ENCODE assay signal across 8 mouse cellular contexts in genomic region chr1:82287776-82288325, GRCm38 (mm10). TPM values are rescaled to one million over a fixed set of nuclear protein-coding genes. Genes with fewer than 3 reads are reported as not detected.
DNase-seq lines count a peak whose midpoint lies in the region; ATAC-seq and TF ChIP-seq lines count a peak whose summit lies in the region.

No protein-coding gene starts in this region.

- TF ChIP-seq CTCF in lung, adult 2 months (IDR thresholded peaks at IDR 0.05; ENCODE audit: insufficient read depth, low read length) = no peak
- no peak for TF ChIP-seq CTCF in thymus, adult 2 months (IDR thresholded peaks at IDR 0.05; ENCODE audit: borderline replicate concordance, control insufficient read depth, extremely low read depth, insufficient read depth, low read length, poor library complexity)

- peak overlapping the region; percentile 67; the same call in 1 of the 2 replicates for H3K9ac ChIP-seq in forebrain, embryonic 14.5 days (ENCODE audit: low read length)
- H3K9ac ChIP-seq in hindbrain, embryonic 13.5 days = peak overlapping the region; percentile 91
- H3K9ac ChIP-seq in midbrain, embryonic 11.5 days (ENCODE audit: low read length) = no peak overlapping the region; the same call in 1 of the 2 replicates

- no peak for TF ChIP-seq POLR2A in lung, adult 2 months (IDR thresholded peaks at IDR 0.05; ENCODE audit: borderline replicate concordance, extremely low read depth, low read depth, low read length)
- no peak for TF ChIP-seq POLR2A in thymus, adult 2 months (IDR thresholded peaks at IDR 0.05; ENCODE audit: control insufficient read depth, extremely low read depth, insufficient read depth, low read length, poor library complexity)

- peak overlapping the region; percentile 63 for H3K4me3 ChIP-seq in lung, adult 2 months (replicated peaks; ENCODE audit: extremely low read depth, low read depth, low read length)
- peak overlapping the region; percentile 74 for H3K4me3 ChIP-seq in forebrain, embryonic 14.5 days (ENCODE audit: low read depth, low read length)
- peak overlapping the region; percentile 75 for H3K4me3 ChIP-seq in hindbrain, embryonic 13.5 days
- peak overlapping the region; percentile 23 for H3K4me3 ChIP-seq in midbrain, embryonic 11.5 days (ENCODE audit: low read depth, low read length)
- H3K4me3 ChIP-seq in thymus, adult 2 months (ENCODE audit: control insufficient read depth, insufficient read depth, low read length) = no peak overlapping the region

- WGBS in lung, adult 2 months = 68% methylated on average over 16 of the region's 16 CpGs
- WGBS in forebrain, embryonic 14.5 days = 92% methylated on average over 16 of the region's 16 CpGs
- WGBS in hindbrain, embryonic 13.5 days = 90% methylated on average over 16 of the region's 16 CpGs
- 87% methylated on average over 16 of the region's 16 CpGs for WGBS in midbrain, embryonic 11.5 days
- 93% methylated on average over 16 of the region's 16 CpGs for WGBS in thymus, adult 2 months

- H3K27me3 ChIP-seq in forebrain, embryonic 14.5 days (replicated peaks; ENCODE audit: control insufficient read depth, insufficient read depth, low read length) = no peaks in the 10 kb centered on the region
- no peaks in the 10 kb centered on the region for H3K27me3 ChIP-seq in hindbrain, embryonic 13.5 days
- no peaks in the 10 kb centered on the region for H3K27me3 ChIP-seq in midbrain, embryonic 11.5 days (ENCODE audit: control insufficient read depth, insufficient read depth, low read length)
- H3K27me3 ChIP-seq in thymus, adult 2 months (ENCODE audit: control insufficient read depth, insufficient read depth, low read length) = peaks cover 23% of the 10 kb centered on the region

- no peaks in the 10 kb centered on the region for H3K9me3 ChIP-seq in forebrain, embryonic 14.5 days (replicated peaks; ENCODE audit: control insufficient read depth, low read length)
- no peaks in the 10 kb centered on the region for H3K9me3 ChIP-seq in hindbrain, embryonic 13.5 days
- H3K9me3 ChIP-seq in midbrain, embryonic 11.5 days (ENCODE audit: control insufficient read depth, low read length) = no peaks in the 10 kb centered on the region; the same call in 1 of the 2 replicates

- H3K4me1 ChIP-seq in lung, adult 2 months (ENCODE audit: control insufficient read depth, insufficient read depth, low read length) = peaks cover 23% of the 10 kb centered on the region
- peaks cover 25% of the 10 kb centered on the region for H3K4me1 ChIP-seq in forebrain, embryonic 14.5 days (ENCODE audit: control insufficient read depth, insufficient read depth, low read length)
- peaks cover 69% of the 10 kb centered on the region for H3K4me1 ChIP-seq in hindbrain, embryonic 13.5 days (replicated peaks)
- H3K4me1 ChIP-seq in midbrain, embryonic 11.5 days (ENCODE audit: control insufficient read depth, insufficient read depth, low read length) = peaks cover 35% of the 10 kb centered on the region
- H3K4me1 ChIP-seq in thymus, adult 2 months (replicated peaks; ENCODE audit: control insufficient read depth, insufficient read depth, low read length) = peaks cover 17% of the 10 kb centered on the region

- H3K4me2 ChIP-seq in forebrain, embryonic 14.5 days (ENCODE audit: low read length) = peak overlapping the region; percentile 88
- H3K4me2 ChIP-seq in hindbrain, embryonic 13.5 days = peak overlapping the region; percentile 67
- H3K4me2 ChIP-seq in midbrain, embryonic 11.5 days = peak overlapping the region; percentile 48

- no peak for DNase-seq in lung, adult 2 months
- DNase-seq in lung, postnatal 14 days = no peak
- DNase-seq in forebrain, embryonic 14.5 days (ENCODE audit: low spot score) = no peak
- no peak for DNase-seq in midbrain, embryonic 11.5 days (ENCODE audit: low spot score, missing footprints)
- DNase-seq in thymus, adult 2 months = no peak
- DNase-seq in spleen, adult 18-20 months = no peak
- DNase-seq in adipocyte (ENCODE audit: low spot score) = no peak

- no peak overlapping the region for H3K27ac ChIP-seq in forebrain, embryonic 14.5 days (ENCODE audit: low read depth, low read length)
- H3K27ac ChIP-seq in hindbrain, embryonic 13.5 days = peak overlapping the region; percentile 70
- H3K27ac ChIP-seq in midbrain, embryonic 11.5 days (ENCODE audit: low read depth, low read length) = no peak overlapping the region
- no peak overlapping the region for H3K27ac ChIP-seq in thymus, adult 2 months (ENCODE audit: control insufficient read depth, insufficient read depth, low read length)

- no peak for ATAC-seq in forebrain, embryonic 14.5 days
- no peak for ATAC-seq in hindbrain, embryonic 13.5 days (ENCODE audit: low FRiP score)
- ATAC-seq in midbrain, embryonic 11.5 days (ENCODE audit: low FRiP score) = no peak

- peaks cover 7% of the 10 kb centered on the region; the same call in 1 of the 2 replicates for H3K36me3 ChIP-seq in forebrain, embryonic 14.5 days (ENCODE audit: control insufficient read depth, insufficient read depth, low read length)
- peaks cover 19% of the 10 kb centered on the region for H3K36me3 ChIP-seq in hindbrain, embryonic 13.5 days
- H3K36me3 ChIP-seq in midbrain, embryonic 11.5 days (ENCODE audit: control insufficient read depth, insufficient read depth, low read length) = peaks cover 14% of the 10 kb centered on the region
- no peaks in the 10 kb centered on the region for H3K36me3 ChIP-seq in thymus, adult 2 months (ENCODE audit: control insufficient read depth, insufficient read depth, low read length)

RNA-seq across cellular contexts. Expression of gene Irs1, which starts 3.4 kb away (rescaled TPM):
- polyA plus RNA-seq in lung, adult 2 months (2012; rRNA removed) = 9.6 and 11.1 TPM in 2 replicates
- 6.3 and 7.7 TPM in 2 replicates for polyA plus RNA-seq in forebrain, embryonic 14.5 days (2014; fragmentation: Nextera tagmentation; extraction: Ambion mirVana)
- polyA plus RNA-seq in hindbrain, embryonic 13.5 days (2015; fragmentation: Nextera tagmentation; extraction: Ambion mirVana) = 8.5 and 8.7 TPM in 2 replicates
- polyA plus RNA-seq in midbrain, embryonic 11.5 days (2014; fragmentation: Nextera tagmentation; extraction: Ambion mirVana) = 5.3 and 5.9 TPM in 2 replicates
- polyA plus RNA-seq in thymus, adult 2 months (2012; rRNA removed) = 1.8 and 2.2 TPM in 2 replicates

RNA-seq across cellular contexts. Expression of gene Rhbdd1, which starts 28.4 kb away (rescaled TPM):
- 13.5 and 16.3 TPM in 2 replicates for polyA plus RNA-seq in lung, adult 2 months (2012; rRNA removed)
- 4.0 and 4.2 TPM in 2 replicates for polyA plus RNA-seq in forebrain, embryonic 14.5 days (2014; fragmentation: Nextera tagmentation; extraction: Ambion mirVana)
- 4.3 and 5.4 TPM in 2 replicates for polyA plus RNA-seq in hindbrain, embryonic 13.5 days (2015; fragmentation: Nextera tagmentation; extraction: Ambion mirVana)
- 7.2 and 7.7 TPM in 2 replicates for polyA plus RNA-seq in midbrain, embryonic 11.5 days (2014; fragmentation: Nextera tagmentation; extraction: Ambion mirVana)
- 9.8 and 10.7 TPM in 2 replicates for polyA plus RNA-seq in thymus, adult 2 months (2012; rRNA removed)

RNA-seq across cellular contexts. Expression of gene Gm9747, which starts 54.9 kb away (rescaled TPM):
- polyA plus RNA-seq in lung, adult 2 months (2012; rRNA removed) = 0.04 TPM in 1 of 2 replicates, not detected in the other
- 27.9 and 28.5 TPM in 2 replicates for polyA plus RNA-seq in forebrain, embryonic 14.5 days (2014; fragmentation: Nextera tagmentation; extraction: Ambion mirVana)
- polyA plus RNA-seq in hindbrain, embryonic 13.5 days (2015; fragmentation: Nextera tagmentation; extraction: Ambion mirVana) = 23.5 and 25.6 TPM in 2 replicates
- polyA plus RNA-seq in midbrain, embryonic 11.5 days (2014; fragmentation: Nextera tagmentation; extraction: Ambion mirVana) = 22.6 and 23.7 TPM in 2 replicates
- not detected in 2 replicates for polyA plus RNA-seq in thymus, adult 2 months (2012; rRNA removed)

Comparison
In these comparisons a context has a peak if more than half of its experiments do, and no peak if none do; other contexts are left out.
1. RNA of gene Gm9747, which starts 54.9 kb away (polyA plus RNA-seq): 27.9 to 28.5 TPM in forebrain, embryonic 14.5 days, 23.5 to 25.6 TPM in hindbrain, embryonic 13.5 days and 22.6 to 23.7 TPM in midbrain, embryonic 11.5 days; 0.04 TPM in lung, adult 2 months and not detected in thymus, adult 2 months; every median in the first group is over 10 times any median in the second.
2. Peak in every context shown above with its lines, with median percentiles within 50 percentile points of each other: H3K4me2 ChIP-seq.